Mouse (Mus musculus) gastrocnemius, postnatal 14 days (tissue): Measurements from ENCODE around the gene Mroh7. TPM values are rescaled to one million over a fixed set of nuclear protein-coding genes. Genes with fewer than 3 reads are reported as not detected.

Source experiments
- DNase-seq: peaks from one replicate; pipeline ENCODE4 v3.0.0; 2021; ENCODE audit warnings: mixed read lengths
- intact Hi-C: fragments of 180-260 bp; cut with DNase I; formaldehyde crosslinking; loops from one replicate; pipeline ENCODE4 v1.15.1; 2025; ENCODE audit warnings: low total_unique reads
- total RNA-seq, 2 experiments: library from RNA; stranded (reverse); gene quantifications; 2 replicates each; pipeline ENCODE4 v1.2.3; 2021

The Mroh7 gene
- total RNA-seq, 2 experiments from 2014 or later, result 0.31 to 0.35 TPM

- no peak for DNase-seq
- intact Hi-C loops, result no loop called here
Observed at GRCm38 (mm10) chr4:106703956-106704355, 26.8 kb downstream of the Mroh7 start.

GRCm38 (mm10) chr4:106700798-106701197, 29.9 kb downstream of the Mroh7 start:
- intact Hi-C loops, result no loop called here
- DNase-seq, result no peak

GRCm38 (mm10) chr4:106699989-106700388, 30.7 kb downstream of the Mroh7 start:
- peak; percentile 25 for DNase-seq
- intact Hi-C loops, result no loop called here

- intact Hi-C loops, result no loop called here
- no peak for DNase-seq
Observed at GRCm38 (mm10) chr4:106693841-106694430, 36.8 kb downstream of the Mroh7 start.

GRCm38 (mm10) chr4:106688636-106689296, 42.0 kb downstream of the Mroh7 start:
- intact Hi-C loops, result no loop called here
- DNase-seq, result no peak

GRCm38 (mm10) chr4:106680955-106681354, 49.8 kb downstream of the Mroh7 start:
- intact Hi-C loops, result no loop called here
- no peak for DNase-seq

GRCm38 (mm10) chr4:106679152-106679551, 51.6 kb downstream of the Mroh7 start:
- intact Hi-C loops, result no loop called here
- DNase-seq, result no peak

- intact Hi-C loops, result no loop called here
- DNase-seq, result peak; percentile 92
Observed at GRCm38 (mm10) chr4:106678442-106679118, 52.1 kb downstream of the Mroh7 start, which contains the start of gene Ttc4. Ttc4 (minus strand) TSS chr4:106678944.

- no peak for DNase-seq
- intact Hi-C loops, result no loop called here
Observed at GRCm38 (mm10) chr4:106676749-106677148, 54.0 kb downstream of the Mroh7 start.

- DNase-seq, result peak; percentile 63
- intact Hi-C loops, result no loop called here
Observed at GRCm38 (mm10) chr4:106666546-106666945, 64.2 kb downstream of the Mroh7 start.

- DNase-seq, result no peak
- intact Hi-C loops, result no loop called here
Observed at GRCm38 (mm10) chr4:106665673-106666072, 65.1 kb downstream of the Mroh7 start.

GRCm38 (mm10) chr4:106665269-106665668, 65.5 kb downstream of the Mroh7 start:
- no peak for DNase-seq
- intact Hi-C loops, result no loop called here

GRCm38 (mm10) chr4:106664697-106665096, 66.0 kb downstream of the Mroh7 start:
- DNase-seq, result no peak
- intact Hi-C loops, result no loop called here

GRCm38 (mm10) chr4:106663956-106664470, 66.7 kb downstream of the Mroh7 start:
- DNase-seq, result no peak
- intact Hi-C loops, result no loop called here

GRCm38 (mm10) chr4:106655681-106656080, 75.0 kb downstream of the Mroh7 start:
- peak; percentile 29 for DNase-seq
- intact Hi-C loops, result no loop called here

- intact Hi-C loops, result no loop called here
- no peak for DNase-seq
Observed at GRCm38 (mm10) chr4:106653051-106653450, 77.7 kb downstream of the Mroh7 start.

GRCm38 (mm10) chr4:106652546-106652945, 78.2 kb downstream of the Mroh7 start:
- no peak for DNase-seq
- intact Hi-C loops, result no loop called here

- intact Hi-C loops, result no loop called here
- peak; percentile 97 for DNase-seq
Observed at GRCm38 (mm10) chr4:106650833-106651527, 79.7 kb downstream of the Mroh7 start, which contains the start of gene Pars2. Pars2 (plus strand) TSS chr4:106651069.

GRCm38 (mm10) chr4:106647137-106647536, 83.6 kb downstream of the Mroh7 start:
- intact Hi-C loops, result no loop called here
- DNase-seq, result no peak

- DNase-seq, result no peak
- intact Hi-C loops, result no loop called here
Observed at GRCm38 (mm10) chr4:106645797-106646196, 84.9 kb downstream of the Mroh7 start.
